Mouse (Mus musculus) neural tube, embryonic 12.5 days (tissue): ENCODE data around the gene Nmt2. TPM values are rescaled to one million over a fixed set of nuclear protein-coding genes. Genes with fewer than 3 reads are reported as not detected.

ENCODE experiments used
- polyA plus RNA-seq: library from polyadenylated mRNA; unstranded; fragments of >200 nt; fragmentation: Nextera tagmentation; extraction: Ambion mirVana; gene quantifications from 2 replicates; pipeline ENCODE4 v1.2.1, GENCODE M21; 2016

Gene Nmt2
- polyA plus RNA-seq, 1 experiment from 2014 or later, result 55.4 TPM

Other genes with a start within 250 kb of the Nmt2 start
- gene Fam171a1, start 170.0 kb upstream of the Nmt2 start, polyA plus RNA-seq, result 53.7 and 59.5 TPM in 2 replicates
- gene Rpp38, start 48.4 kb downstream of the Nmt2 start, polyA plus RNA-seq, result 12.3 and 13.8 TPM in 2 replicates
- gene Acbd7, start 52.0 kb downstream of the Nmt2 start, polyA plus RNA-seq, result 1.1 TPM in 1 of 2 replicates, not detected in the other
- not detected in 2 replicates for gene Olah, start 113.0 kb downstream of the Nmt2 start, polyA plus RNA-seq
- 0.52 and 1.1 TPM in 2 replicates for gene Meig1, start 138.4 kb downstream of the Nmt2 start, polyA plus RNA-seq
- 8.1 and 8.5 TPM in 2 replicates for gene Dclre1c, start 139.9 kb downstream of the Nmt2 start, polyA plus RNA-seq
- gene Suv39h2, start 190.8 kb downstream of the Nmt2 start, polyA plus RNA-seq, result 26.1 and 27.7 TPM in 2 replicates
- gene Gm45902, start 228.6 kb downstream of the Nmt2 start, polyA plus RNA-seq, result 9.0 and 9.3 TPM in 2 replicates
- gene Hspa14, start 228.6 kb downstream of the Nmt2 start, polyA plus RNA-seq, result 82.9 and 84.2 TPM in 2 replicates
- gene Cdnf, start 228.8 kb downstream of the Nmt2 start, polyA plus RNA-seq, result 0.08 and 0.23 TPM in 2 replicates